Mouse (Mus musculus) frontal cortex, postnatal 36 days (tissue): ENCODE results near the gene Tdrd1.

Experiments used
- DNase-seq, 2 experiments: peaks; one replicate each; pipeline ENCODE4 v3.0.0; 2022; ENCODE audit warnings: low spot score in 2 of 2

Tdrd1 gene

DNA sequence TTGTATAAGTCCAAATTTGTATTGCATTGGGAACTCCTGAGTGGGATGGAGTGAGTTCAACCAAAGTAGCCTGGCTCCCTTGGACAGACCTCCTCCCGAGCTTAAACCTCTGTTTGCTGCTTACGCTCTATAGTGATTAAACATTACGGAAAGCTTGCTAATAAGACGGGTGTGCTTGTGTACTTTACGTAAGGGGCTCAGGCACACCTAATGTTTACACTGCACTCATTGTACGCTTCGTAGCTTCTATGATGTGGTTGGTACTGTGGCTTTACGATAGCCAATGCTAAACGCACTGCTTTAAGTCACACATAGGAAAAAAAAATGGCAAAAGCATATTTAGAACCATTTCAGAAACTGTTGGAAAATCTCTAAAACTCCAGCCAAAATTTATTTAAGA is 3.3 kb downstream of the Tdrd1 start:
- DNase-seq: no peak

DNA sequence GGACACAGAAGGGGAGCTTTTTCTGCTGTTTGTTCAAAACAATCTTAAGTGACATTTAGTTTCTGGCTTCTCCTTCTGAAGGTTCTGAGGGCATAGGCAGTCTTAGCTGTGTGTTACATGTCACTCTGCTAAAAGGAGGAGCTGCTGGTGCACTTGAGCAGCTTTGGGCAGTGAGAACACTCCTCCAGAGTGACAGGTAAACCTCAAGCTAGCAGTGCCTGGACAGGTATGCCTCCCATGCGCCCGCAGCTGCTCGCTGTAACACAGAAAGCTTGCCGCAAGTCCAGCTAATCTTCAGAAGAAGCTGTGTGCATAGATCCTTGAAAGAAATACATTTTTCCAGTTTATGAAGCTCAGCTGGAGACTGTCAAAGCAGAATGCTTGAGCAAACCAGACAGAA is 4.2 kb downstream of the Tdrd1 start:
- no peak for DNase-seq

GRCm38 (mm10) chr19:56835340-56835739 is 9.3 kb downstream of the Tdrd1 start:
- DNase-seq: no peak

GRCm38 (mm10) chr19:56838942-56839706 is 13.1 kb downstream of the Tdrd1 start:
- no peak for DNase-seq

GRCm38 (mm10) chr19:56842974-56843373 is 17.0 kb downstream of the Tdrd1 start:
- DNase-seq: no peak

- no peak for DNase-seq
Observed at GRCm38 (mm10) chr19:56852590-56852989, 26.6 kb downstream of the Tdrd1 start.

GRCm38 (mm10) chr19:56856455-56856854 is 30.4 kb downstream of the Tdrd1 start:
- no peak for DNase-seq

GRCm38 (mm10) chr19:56867701-56868100 is 41.7 kb downstream of the Tdrd1 start:
- no peak for DNase-seq

- peak; percentile 4 to 15 for DNase-seq
Observed at GRCm38 (mm10) chr19:56873816-56874600, 48.0 kb downstream of the Tdrd1 start, which contains the start of gene Vwa2. Vwa2 (plus strand) TSS chr19:56874249.

DNA sequence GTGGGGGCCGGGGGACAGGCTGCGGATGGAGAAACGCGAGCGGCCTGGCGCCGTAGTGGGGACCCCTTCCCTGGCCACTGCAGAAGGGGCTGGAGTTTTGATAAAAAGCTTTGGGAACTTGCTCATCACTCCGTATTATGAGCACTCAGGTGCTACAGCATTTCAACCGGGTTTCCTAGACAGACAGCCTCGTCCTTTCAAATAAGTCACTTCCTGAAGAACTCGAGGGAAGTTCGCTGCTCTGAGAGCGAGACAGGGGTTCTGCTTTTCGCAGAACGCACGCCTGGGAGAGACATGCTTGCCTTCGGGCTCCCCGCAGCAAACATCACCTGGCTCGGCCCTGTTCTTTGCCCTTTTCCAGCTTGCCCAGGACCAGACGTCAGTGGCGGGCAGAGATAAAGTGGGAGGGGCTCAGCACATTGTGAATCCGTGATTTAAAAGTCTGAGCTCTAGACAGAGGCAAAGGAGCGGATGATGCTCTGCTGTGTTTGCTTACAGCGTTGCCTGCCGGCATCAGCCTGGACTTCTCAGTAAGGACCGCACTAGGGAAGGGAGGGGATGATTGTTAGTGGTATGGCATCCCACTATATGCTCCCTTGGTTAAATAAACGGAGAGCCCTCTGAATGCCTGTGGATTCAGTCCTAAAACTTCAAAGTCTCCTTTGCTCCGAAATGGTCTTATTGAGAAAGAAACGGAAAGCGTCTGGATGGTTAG is 48.7 kb downstream of the Tdrd1 start:
- no peak for DNase-seq

DNA sequence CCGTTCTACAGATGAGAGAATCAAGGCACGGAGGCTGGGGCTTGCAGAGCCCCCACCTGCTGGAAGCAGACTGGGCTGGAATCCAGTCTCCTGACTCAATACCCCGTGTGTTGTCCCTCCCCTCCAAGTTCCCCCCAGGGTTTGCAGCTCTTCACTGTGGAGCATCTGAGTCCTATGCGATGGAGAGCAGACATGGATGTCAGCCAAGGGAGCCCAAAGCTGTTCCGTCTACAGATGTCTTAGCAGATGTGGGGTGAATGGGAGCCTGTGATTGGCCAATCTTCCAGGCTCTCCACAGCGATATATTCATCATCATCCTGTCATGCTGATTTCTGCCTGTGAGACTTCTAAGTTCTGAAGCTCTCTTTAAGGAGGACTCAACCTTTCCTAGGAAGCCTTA is 51.4 kb downstream of the Tdrd1 start:
- no peak for DNase-seq

- peak in 1 of 2 experiments; percentile 7 for DNase-seq
Observed at GRCm38 (mm10) chr19:56887879-56888278, 61.9 kb downstream of the Tdrd1 start.

DNA sequence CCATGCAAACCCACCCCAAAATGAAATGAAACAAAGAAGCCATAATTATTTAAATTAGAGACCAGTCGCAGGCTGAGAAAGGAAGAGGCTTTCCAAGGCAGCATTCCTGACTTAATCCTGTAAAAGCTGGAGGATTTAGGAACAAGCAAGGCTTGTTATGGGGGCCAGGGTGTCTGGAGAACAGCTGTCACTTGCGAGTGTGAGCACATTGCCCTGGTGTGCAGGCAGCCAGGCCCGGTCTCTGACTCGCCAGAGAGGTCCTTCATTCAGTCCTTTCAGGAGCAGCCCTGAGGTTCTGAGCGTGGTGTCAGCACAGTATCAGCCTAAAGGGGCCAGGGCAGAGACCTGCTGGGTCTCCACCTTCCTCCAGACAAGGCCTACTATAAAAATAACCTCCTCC is 62.6 kb downstream of the Tdrd1 start:
- DNase-seq: no peak

- DNase-seq: no peak
Observed at GRCm38 (mm10) chr19:56891438-56891837, 65.4 kb downstream of the Tdrd1 start.

- DNase-seq: no peak
Observed at GRCm38 (mm10) chr19:56892586-56892985, 66.6 kb downstream of the Tdrd1 start.

DNA sequence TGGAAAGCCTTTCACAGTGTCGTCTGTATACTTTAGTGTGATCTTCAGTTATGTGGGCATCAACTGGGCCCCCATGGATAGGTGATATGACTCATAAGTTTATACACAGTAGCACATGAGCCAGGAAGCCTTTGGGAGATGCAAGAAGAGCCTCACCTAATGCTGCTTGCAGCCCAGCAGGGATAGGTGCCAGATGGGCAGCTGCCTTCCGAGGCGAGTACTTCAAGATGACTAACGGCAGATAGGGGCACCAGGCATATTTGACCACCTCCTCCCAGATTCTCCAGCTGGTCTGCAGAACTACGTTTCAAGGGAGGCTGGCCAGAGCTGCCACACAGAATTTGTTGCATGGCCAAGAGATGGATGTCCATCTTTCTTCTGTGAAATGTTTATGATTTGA is 67.3 kb downstream of the Tdrd1 start:
- no peak for DNase-seq

DNA sequence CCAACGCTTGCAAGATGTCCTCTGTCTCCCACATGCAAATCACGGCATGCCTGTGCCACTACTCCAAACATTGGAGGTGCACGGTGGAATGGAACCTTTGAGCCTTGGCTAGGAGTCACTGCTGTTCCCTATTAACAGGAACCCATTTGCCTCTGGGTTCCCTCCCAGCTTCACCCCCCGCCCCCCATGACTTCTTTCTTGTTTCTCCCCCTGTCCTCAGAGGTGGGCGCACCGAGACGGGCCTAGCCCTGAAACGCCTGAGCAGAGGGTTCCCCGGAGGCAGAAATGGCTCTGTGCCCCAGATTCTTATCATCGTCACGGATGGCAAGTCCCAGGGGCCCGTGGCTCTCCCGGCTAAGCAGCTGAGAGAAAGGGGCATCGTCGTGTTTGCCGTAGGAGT is 71.6 kb downstream of the Tdrd1 start:
- no peak for DNase-seq

GRCm38 (mm10) chr19:56904095-56904494 is 78.1 kb downstream of the Tdrd1 start:
- DNase-seq: no peak

DNA sequence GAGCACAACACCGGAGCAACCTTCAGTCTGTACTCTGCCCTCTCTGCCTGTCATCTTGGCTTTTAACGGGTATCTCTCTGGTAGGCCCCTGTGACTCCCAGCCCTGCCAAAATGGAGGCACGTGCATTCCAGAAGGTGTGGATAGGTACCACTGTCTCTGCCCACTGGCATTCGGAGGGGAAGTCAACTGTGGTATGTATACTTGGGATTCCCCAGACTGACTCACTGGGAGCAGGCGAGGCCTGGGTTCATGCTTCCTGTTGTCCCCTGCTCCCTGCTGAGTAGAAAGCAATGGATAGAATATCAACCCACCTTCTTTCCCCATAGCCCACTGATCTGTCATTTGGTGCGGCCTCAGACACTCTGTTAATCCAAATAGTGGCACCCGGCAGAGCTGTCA is 79.4 kb downstream of the Tdrd1 start:
- DNase-seq: no peak

GRCm38 (mm10) chr19:56907850-56908249 is 81.8 kb downstream of the Tdrd1 start:
- DNase-seq: no peak

DNA sequence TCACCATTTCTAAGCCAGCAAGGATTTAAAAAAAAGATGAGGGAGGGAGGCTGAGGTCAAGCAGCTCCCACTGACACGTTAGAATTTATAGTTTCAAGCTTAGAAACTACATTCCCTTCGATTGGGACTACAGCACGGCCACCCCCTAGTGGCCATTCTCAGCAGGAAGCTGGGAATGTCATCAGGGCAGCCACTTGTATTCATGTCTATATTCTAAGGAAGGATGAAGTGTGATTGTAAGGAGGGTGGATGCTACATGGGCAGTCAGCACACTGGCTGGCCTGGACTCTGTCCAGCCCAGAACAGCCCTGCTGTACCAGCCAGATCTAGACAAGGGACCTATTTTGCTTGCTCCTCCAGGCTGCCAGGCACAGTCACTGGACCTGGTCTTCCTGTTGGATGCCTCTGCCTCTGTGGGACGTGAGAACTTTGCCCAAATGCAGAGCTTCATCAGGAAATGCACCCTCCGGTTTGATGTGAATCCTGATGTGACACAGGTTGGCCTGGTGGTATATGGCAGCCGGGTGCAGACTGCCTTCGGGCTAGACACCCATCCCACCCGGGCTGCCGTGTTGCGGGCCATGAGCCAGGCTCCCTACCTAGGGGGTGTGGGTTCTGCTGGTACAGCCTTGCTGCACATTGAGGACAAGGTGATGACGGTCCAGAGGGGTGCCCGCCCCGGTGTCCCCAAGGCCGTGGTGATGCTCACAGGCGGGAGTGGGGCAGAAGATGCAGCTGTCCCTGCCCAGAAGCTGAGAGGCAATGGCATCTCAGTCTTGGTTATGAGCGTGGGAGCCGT is 82.7 kb downstream of the Tdrd1 start:
- peak; percentile 21 to 49 for DNase-seq

DNA sequence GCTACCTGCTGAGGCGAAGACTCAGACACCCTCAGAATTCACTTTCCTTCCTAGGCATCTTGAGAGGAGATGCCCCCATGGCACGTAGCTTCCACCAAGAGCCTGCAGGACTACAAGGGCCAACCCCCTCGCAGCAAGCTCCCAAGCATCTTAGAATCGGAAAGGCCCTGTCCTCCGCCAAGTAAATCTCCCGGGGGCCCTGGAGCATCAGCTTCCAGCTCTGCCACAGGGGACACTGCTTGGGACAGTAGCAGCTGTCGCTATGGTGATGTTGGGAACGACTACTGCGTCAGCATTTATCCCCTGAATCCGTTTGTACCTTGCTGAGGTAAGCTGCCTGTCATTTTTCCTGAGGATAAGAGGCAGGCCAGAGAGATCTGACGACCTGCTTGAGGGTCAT is 84.6 kb downstream of the Tdrd1 start:
- no peak for DNase-seq
